Mouse (Mus musculus) kidney, adult 2 months (tissue): ENCODE data around the gene Kpna7.

Experiments
- CTCF ChIP-seq: fragments of 200-500 bp; conservative IDR thresholded peaks from 2 replicates; pipeline ENCODE4 v1.5.1; 2011; ENCODE audit warnings: low read depth, mild to moderate bottlenecking, control low read depth, low read length, moderate library complexity, mixed read lengths; ENCODE audit not compliant: insufficient read depth, insufficient read length
- POLR2A ChIP-seq: fragments of 200-500 bp; IDR thresholded peaks from one replicate; pipeline ENCODE4 v1.6.1; 2011; ENCODE audit warnings: low read depth, low read length, control low read depth

- TF ChIP-seq CTCF, result no peak
- no peak for TF ChIP-seq POLR2A
Measured at GRCm38 (mm10) chr5:145129124-145129523, 45.3 kb upstream of the Kpna7 start.
